Mouse (Mus musculus) heart, embryonic 12.5 days (tissue): ENCODE results near the gene Ptprh. TPM values are rescaled to one million over a fixed set of nuclear protein-coding genes. Genes with fewer than 3 reads are reported as not detected.

Experiments used
- ATAC-seq: fragments of 200-750 bp; cut with Nextera tagmentation; 2 replicates; pipeline ENCODE4 v1.8.0; 2017; ENCODE audit warnings: moderate TSS enrichment, moderate library complexity; ENCODE audit not compliant: insufficient number of reproducible peaks, low FRiP score
- H3K27ac ChIP-seq: fragments of 300-500 bp; sonication (generic); 2 replicates; pipeline ENCODE4 v1.5.1; 2016; ENCODE audit warnings: mild to moderate bottlenecking, moderate library complexity; ENCODE audit not compliant: poor library complexity, severe bottlenecking
- H3K27me3 ChIP-seq: fragments of 300-500 bp; sonication (generic); replicated peaks from 2 replicates; pipeline ENCODE4 v1.6.1; 2016; ENCODE audit warnings: mild to moderate bottlenecking, moderate library complexity
- H3K36me3 ChIP-seq: fragments of 300-500 bp; sonication (generic); 2 replicates; pipeline ENCODE4 v1.6.1; 2016; ENCODE audit warnings: mild to moderate bottlenecking, moderate library complexity
- H3K4me1 ChIP-seq: fragments of 300-500 bp; sonication (generic); replicated peaks from 2 replicates; pipeline ENCODE4 v1.6.1; 2016; ENCODE audit warnings: mild to moderate bottlenecking
- H3K4me2 ChIP-seq: fragments of 300-500 bp; sonication (generic); 2 replicates; pipeline ENCODE4 v1.6.1; 2016; ENCODE audit warnings: mild to moderate bottlenecking, moderate library complexity
- H3K4me3 ChIP-seq: fragments of 300-500 bp; sonication (generic); 2 replicates; pipeline ENCODE4 v1.5.1; 2016; ENCODE audit warnings: mild to moderate bottlenecking
- H3K9ac ChIP-seq: fragments of 300-500 bp; sonication (generic); 2 replicates; pipeline ENCODE4 v1.6.1; 2016; ENCODE audit warnings: mild to moderate bottlenecking, moderate library complexity
- H3K9me3 ChIP-seq: fragments of 300-500 bp; sonication (generic); replicated peaks from 2 replicates; pipeline ENCODE4 v1.6.1; 2016; ENCODE audit warnings: mild to moderate bottlenecking, moderate library complexity
- WGBS: fragments of 180-500 bp; shearing (Covaris S2); methylation state at CpG from one replicate; pipeline ENCODE4 v1.1.7; 2016; 5-methylcytosine and 5-hydroxymethylcytosine counted together
- polyA plus RNA-seq: library from polyadenylated mRNA; unstranded; fragments of >200 nt; fragmentation: Nextera tagmentation; extraction: Ambion mirVana; gene quantifications from 2 replicates; pipeline ENCODE4 v1.2.1, GENCODE M21; 2016

Gene Ptprh
- polyA plus RNA-seq, 1 experiment from 2014 or later = not detected

- peak; percentile 77 for ATAC-seq
- Histone ChIP-seq H3K27me3 (no peaks in the 10 kb centered on the region), H3K4me2 (peak overlapping the region; percentile 61), H3K4me3 (peak overlapping the region; percentile 28), H3K36me3 (peaks cover 22% of the 10 kb centered on the region), H3K9me3 (no peaks in the 10 kb centered on the region), H3K27ac (peak overlapping the region; percentile 80), H3K9ac (peak overlapping the region; percentile 36; the same call in 1 of the 2 replicates), H3K4me1 (peaks cover 63% of the 10 kb centered on the region)
- 8% methylated on average over 24 of the region's 24 CpGs for WGBS
Measured at GRCm38 (mm10) chr7:4509863-4510608, 93.8 kb downstream of the Ptprh start.

DNA sequence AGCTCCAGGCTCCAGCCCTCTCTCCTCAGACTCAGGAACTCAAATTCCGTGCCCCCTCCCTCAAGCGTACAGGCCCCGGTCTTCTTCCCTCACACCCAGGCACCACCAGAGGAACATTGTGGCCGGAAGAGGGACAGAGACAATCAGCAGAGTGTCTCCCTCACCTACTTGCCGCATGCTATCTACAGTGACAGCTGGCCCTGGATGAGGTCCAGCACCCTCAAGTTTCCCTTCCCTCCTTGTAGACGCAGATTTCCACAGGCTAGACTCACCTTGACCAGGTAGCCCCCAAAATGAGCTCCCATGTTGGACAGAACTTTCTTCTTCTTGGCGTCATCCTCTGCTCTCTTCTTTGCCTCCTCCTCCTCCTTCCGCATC lies 95.1 kb downstream of the Ptprh start:
- WGBS = 69% methylated on average over 8 of the region's 8 CpGs
- no peak overlapping the region for H3K27ac ChIP-seq
- H3K36me3 ChIP-seq = peaks cover 22% of the 10 kb centered on the region
- H3K4me2 ChIP-seq = peak overlapping the region; percentile 61
- H3K4me3 ChIP-seq = no peak overlapping the region
- no peak for ATAC-seq
- no peaks in the 10 kb centered on the region for H3K9me3 ChIP-seq
- H3K4me1 ChIP-seq = peaks cover 58% of the 10 kb centered on the region
- no peaks in the 10 kb centered on the region for H3K27me3 ChIP-seq
- H3K9ac ChIP-seq = 0 out of 2 replicates have a peak overlapping the region, but pooled peaks have one; percentile 17

DNA sequence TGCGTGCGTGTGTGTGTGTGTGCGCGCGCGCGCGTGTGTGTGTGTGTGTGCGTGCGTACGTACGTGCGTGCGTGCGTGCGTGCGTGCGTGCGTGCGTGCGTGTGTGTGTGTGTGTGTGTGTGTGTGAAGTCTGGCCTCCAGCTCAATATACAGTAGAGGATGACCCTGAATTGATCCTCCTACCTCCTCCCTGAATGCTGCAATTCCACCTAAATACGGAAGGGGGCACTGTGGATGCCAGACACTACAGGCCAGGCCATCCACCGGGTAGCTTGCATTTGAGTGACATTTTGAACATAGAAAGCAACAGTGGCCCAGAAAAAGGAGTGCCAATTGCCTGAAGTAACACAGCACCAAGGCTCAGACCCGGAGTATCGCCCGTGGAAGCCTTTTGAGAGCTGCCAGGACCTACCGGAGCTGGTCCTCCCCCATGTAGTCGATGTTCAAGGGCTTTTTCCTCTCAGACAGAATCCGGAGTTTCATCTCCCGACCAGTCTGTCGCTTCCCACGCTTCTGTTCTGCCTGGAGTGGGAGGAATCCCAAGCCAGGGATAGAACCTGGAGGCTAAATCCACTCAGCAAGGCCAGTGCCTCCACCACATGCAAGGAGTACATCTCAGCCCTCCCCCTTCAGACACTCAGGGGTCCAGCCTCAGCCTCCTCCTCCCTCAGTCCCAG lies 95.6 kb downstream of the Ptprh start:
- no peak overlapping the region for H3K4me3 ChIP-seq
- ATAC-seq = no peak
- no peaks in the 10 kb centered on the region for H3K27me3 ChIP-seq
- peaks cover 53% of the 10 kb centered on the region for H3K4me1 ChIP-seq
- WGBS = 68% methylated on average over 32 of the region's 32 CpGs
- H3K9me3 ChIP-seq = no peaks in the 10 kb centered on the region
- H3K27ac ChIP-seq = no peak overlapping the region
- H3K36me3 ChIP-seq = peaks cover 22% of the 10 kb centered on the region
- H3K4me2 ChIP-seq = peak overlapping the region; percentile 61; the same call in 1 of the 2 replicates
- no peak overlapping the region for H3K9ac ChIP-seq

GRCm38 (mm10) chr7:4507220-4507619 lies 96.6 kb downstream of the Ptprh start:
- no peak overlapping the region for H3K27ac ChIP-seq
- H3K9me3 ChIP-seq = no peaks in the 10 kb centered on the region
- WGBS = 46% methylated on average over 3 of the region's 4 CpGs
- H3K4me1 ChIP-seq = peaks cover 49% of the 10 kb centered on the region
- no peak overlapping the region for H3K4me3 ChIP-seq
- no peaks in the 10 kb centered on the region for H3K27me3 ChIP-seq
- ATAC-seq = no peak
- no peak overlapping the region for H3K4me2 ChIP-seq
- H3K36me3 ChIP-seq = peaks cover 22% of the 10 kb centered on the region
- H3K9ac ChIP-seq = no peak overlapping the region

DNA sequence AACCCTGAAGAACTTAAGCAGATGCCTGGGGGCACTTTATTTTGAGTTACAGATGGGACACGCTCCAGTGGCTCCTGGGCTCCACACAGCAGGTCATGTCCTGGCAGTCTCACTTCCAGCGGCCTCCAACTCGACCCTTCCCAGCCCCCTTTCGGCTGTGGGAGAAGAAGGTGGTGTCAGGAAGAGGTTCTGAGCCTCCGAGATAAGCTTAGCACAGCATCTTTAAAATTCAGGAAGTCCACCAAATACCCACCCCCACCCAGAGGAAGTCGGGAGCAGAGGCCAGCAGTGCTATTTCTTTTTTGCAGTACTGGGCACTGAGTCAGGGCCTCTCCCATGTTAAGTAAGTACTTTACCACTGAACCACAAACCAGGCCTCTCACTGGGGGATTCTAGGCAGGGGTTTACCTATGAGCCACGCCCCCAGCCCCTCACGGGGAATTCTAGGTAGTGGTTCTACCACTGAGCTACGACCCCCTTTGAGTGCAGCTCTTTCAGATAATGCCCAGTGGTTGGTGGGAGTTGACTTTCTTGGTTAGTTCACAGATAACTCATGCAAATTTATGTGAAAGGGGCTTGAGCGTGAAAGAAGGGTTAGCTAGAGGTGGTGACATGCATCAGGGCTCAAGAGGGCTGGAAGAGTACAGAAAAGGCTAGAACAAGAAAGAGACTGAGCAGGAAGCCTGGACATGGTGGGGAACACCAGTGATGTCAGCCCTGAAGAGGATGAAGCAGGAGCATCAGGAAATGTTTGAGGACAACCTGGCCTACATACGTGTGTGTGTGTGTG lies 99.0 kb downstream of the Ptprh start:
- Histone ChIP-seq H3K4me1 (peaks cover 32% of the 10 kb centered on the region), H3K4me2 (no peak overlapping the region), H3K27me3 (no peaks in the 10 kb centered on the region), H3K9me3 (no peaks in the 10 kb centered on the region), H3K9ac (no peak overlapping the region), H3K27ac (peak overlapping the region; percentile 79), H3K36me3 (peaks cover 22% of the 10 kb centered on the region), H3K4me3 (no peak overlapping the region)
- WGBS = 36% methylated on average over 11 of the region's 11 CpGs
- ATAC-seq = no peak

DNA sequence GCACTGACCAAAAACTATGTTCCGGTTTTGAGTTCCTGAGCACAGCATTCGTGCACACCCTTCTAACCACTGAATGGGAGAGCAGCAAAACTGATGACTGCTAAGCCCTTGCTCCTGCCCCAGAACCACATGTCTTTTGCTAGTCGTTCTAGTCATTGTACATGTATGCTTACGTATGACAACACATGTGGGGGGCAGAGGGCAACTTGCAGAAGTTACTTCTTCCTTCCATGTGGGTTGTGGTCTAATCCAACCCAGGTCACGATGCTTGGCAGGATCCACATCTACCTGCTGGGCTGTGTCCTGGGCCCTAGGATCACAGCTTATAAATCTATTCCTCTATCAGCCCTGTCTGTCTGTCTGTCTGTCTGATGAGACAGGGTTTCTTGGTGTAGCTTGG lies 100.0 kb downstream of the Ptprh start:
- Histone ChIP-seq H3K9ac (no peak overlapping the region), H3K4me1 (peaks cover 37% of the 10 kb centered on the region), H3K9me3 (no peaks in the 10 kb centered on the region), H3K36me3 (peaks cover 22% of the 10 kb centered on the region), H3K27ac (0 out of 2 replicates have a peak overlapping the region, but pooled peaks have one; percentile 32), H3K4me3 (no peak overlapping the region), H3K27me3 (no peaks in the 10 kb centered on the region), H3K4me2 (no peak overlapping the region)
- ATAC-seq = no peak
- WGBS = 77% methylated on average over 5 of the region's 5 CpGs

DNA sequence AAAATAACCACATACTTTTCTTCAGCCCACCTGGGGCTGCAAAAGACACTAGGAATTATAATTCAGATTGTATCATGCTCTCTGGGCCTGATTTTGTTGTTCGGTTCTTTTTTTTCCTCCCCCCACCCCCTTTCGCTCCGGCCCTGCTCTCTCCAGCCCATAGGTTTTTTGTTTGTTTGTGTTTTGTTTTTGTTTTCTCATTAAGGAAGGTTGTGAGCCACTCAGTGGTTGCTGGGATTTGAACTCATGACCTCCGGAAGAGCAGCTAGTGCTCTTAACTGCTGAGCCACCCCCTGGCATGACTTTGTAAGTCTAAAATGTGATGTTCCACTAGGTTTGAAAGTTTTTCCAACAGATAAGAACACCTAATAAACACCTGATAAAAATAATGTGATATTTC lies 100.7 kb downstream of the Ptprh start:
- H3K27ac ChIP-seq = no peak overlapping the region

DNA sequence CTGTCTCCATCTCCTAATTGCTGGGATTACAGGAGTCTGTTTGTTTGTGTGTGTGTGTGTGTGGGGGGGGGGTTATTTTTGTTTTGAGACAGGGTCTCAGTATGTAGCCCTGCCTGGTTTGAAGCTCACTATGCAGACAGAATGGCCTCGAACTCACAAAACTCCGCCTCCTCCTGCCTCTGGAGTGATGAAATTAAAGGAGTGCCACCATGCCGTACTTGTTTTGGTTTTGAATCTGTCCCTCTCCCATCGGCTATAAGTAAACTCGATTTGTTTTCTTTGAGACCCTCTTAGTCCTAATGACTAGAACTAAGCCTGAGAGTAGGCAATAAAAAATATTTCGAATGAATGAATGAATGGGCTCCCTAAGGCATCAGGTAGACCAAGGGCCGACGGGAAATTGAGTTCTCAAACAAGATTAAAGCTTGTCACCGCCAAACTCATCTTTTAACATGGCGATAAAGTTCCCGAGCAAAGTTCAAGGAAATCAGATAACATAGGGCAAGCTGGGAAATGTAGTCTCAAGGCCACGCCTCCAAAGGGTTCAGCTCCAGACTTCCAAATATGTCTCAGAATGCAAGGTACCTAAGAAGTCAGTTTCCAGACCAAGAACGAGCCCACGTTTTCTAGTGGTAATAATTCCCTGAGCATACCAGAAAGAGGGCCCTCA lies 101.3 kb downstream of the Ptprh start:
- H3K9ac ChIP-seq = 0 out of 2 replicates have a peak overlapping the region, but pooled peaks have one; percentile 41
- WGBS = 7% methylated on average over 14 of the region's 14 CpGs
- H3K27me3 ChIP-seq = no peaks in the 10 kb centered on the region
- peak overlapping the region; percentile 83 for H3K4me2 ChIP-seq
- peak overlapping the region; percentile 90 for H3K4me3 ChIP-seq
- no peak for ATAC-seq
- peak overlapping the region; percentile 89 for H3K27ac ChIP-seq
- peaks cover 11% of the 10 kb centered on the region; the same call in 1 of the 2 replicates for H3K36me3 ChIP-seq
- no peaks in the 10 kb centered on the region for H3K9me3 ChIP-seq
- peaks cover 43% of the 10 kb centered on the region for H3K4me1 ChIP-seq

More for the DNA sequence above, 100.7 kb downstream of the Ptprh start:
- H3K27me3 ChIP-seq = no peaks in the 10 kb centered on the region
- H3K4me2 ChIP-seq = peak overlapping the region; percentile 83; the same call in 1 of the 2 replicates
- H3K4me3 ChIP-seq = no peak overlapping the region
- H3K36me3 ChIP-seq = peaks cover 16% of the 10 kb centered on the region
- H3K9me3 ChIP-seq = no peaks in the 10 kb centered on the region
- peaks cover 38% of the 10 kb centered on the region for H3K4me1 ChIP-seq
- ATAC-seq = no peak
- no peak overlapping the region for H3K9ac ChIP-seq
- 77% methylated on average over 4 of the region's 4 CpGs for WGBS

GRCm38 (mm10) chr7:4501558-4502397 lies 102.1 kb downstream of the Ptprh start, which contains the start of gene Ppp1r12c:
Gene Ppp1r12c, minus strand, starts transcription at chr7:4501680.
- H3K4me3 ChIP-seq = peak within 1 kb of the TSS; percentile 90
- no peaks in the 10 kb centered on the region for H3K9me3 ChIP-seq
- H3K9ac ChIP-seq = peak within 1 kb of the TSS; percentile 97
- peaks cover 50% of the 10 kb centered on the region for H3K4me1 ChIP-seq
- peaks cover 14% of the 10 kb centered on the region for H3K36me3 ChIP-seq
- WGBS = under 1% methylated on average over 62 of the region's 62 CpGs
- H3K4me2 ChIP-seq = peak within 1 kb of the TSS; percentile 83
- no peaks in the 10 kb centered on the region for H3K27me3 ChIP-seq
- peak within 1 kb of the TSS; percentile 89 for H3K27ac ChIP-seq
- peak; percentile 95 for ATAC-seq
